Comparison of ENCODE assay signal across 9 mouse cellular contexts in genomic region chr8:70868559-70869198, GRCm38 (mm10). TPM values are rescaled to one million over a fixed set of nuclear protein-coding genes. Genes with fewer than 3 reads are reported as not detected.
A peak's percentile ranks its signal among the peaks of the same experiment; 100 is the strongest.
DNase-seq lines count a peak whose midpoint lies in the region; ATAC-seq lines count a peak whose summit lies in the region.
"Had no signal": no experiment of that assay in that cellular context is flagged by ENCODE, and none has a peak within 500 bp of the region (broad histone marks: within the 10 kb centered on the region; RNA-seq: fewer than 3 reads in every experiment).

No protein-coding gene starts in this region.

- H3K9ac ChIP-seq in hindbrain, embryonic 16.5 days (ENCODE audit: low read depth, low read length): peak overlapping the region; percentile 44; the same call in 1 of the 2 replicates
- peak overlapping the region; percentile 42; the same call in 1 of the 2 replicates for H3K9ac ChIP-seq in liver, embryonic 12.5 days

- DNase-seq in cerebellum, adult 9-10 months: peak; percentile 46
- no peak for DNase-seq in cerebellum, postnatal 36 days
- peak; percentile 61 for DNase-seq in embryo, embryonic 11.5 days (ENCODE audit: low read depth, low spot score)
- DNase-seq in thymus, postnatal 0 days (ENCODE audit: low spot score): peak; percentile 67
- DNase-seq in urinary bladder, postnatal 36 days (ENCODE audit: low spot score in 2 of 2): no peak

- 0 out of 2 replicates have a peak, but pooled peaks cover 2% of the 10 kb centered on the region for H3K36me3 ChIP-seq in hindbrain, embryonic 16.5 days (ENCODE audit: control insufficient read depth, insufficient read depth, low read length)
- peaks cover 12% of the 10 kb centered on the region for H3K36me3 ChIP-seq in liver, embryonic 12.5 days

- 0 out of 2 replicates have a peak overlapping the region, but pooled peaks have one; percentile 0 for H3K4me2 ChIP-seq in hindbrain, embryonic 16.5 days (ENCODE audit: low read length)
- peak overlapping the region; percentile 58 for H3K4me2 ChIP-seq in liver, embryonic 12.5 days

- H3K4me3 ChIP-seq in hindbrain, embryonic 16.5 days (ENCODE audit: low read length): no peak overlapping the region
- peak overlapping the region; percentile 25 for H3K4me3 ChIP-seq in liver, embryonic 12.5 days

- no peaks in the 10 kb centered on the region for H3K9me3 ChIP-seq in hindbrain, embryonic 16.5 days (ENCODE audit: control insufficient read depth, low read length)
- H3K9me3 ChIP-seq in liver, embryonic 12.5 days (replicated peaks): no peaks in the 10 kb centered on the region

- H3K27me3 ChIP-seq in hindbrain, embryonic 16.5 days (replicated peaks; ENCODE audit: control insufficient read depth, insufficient read depth, low read length): no peaks in the 10 kb centered on the region
- peaks cover 16% of the 10 kb centered on the region for H3K27me3 ChIP-seq in liver, embryonic 12.5 days (replicated peaks)

- WGBS in hindbrain, embryonic 16.5 days: 12% methylated on average over 40 of the region's 40 CpGs
- WGBS in liver, embryonic 12.5 days (ENCODE audit: insufficient replicate concordance): 37% methylated on average over 40 of the region's 40 CpGs

- no peak for ATAC-seq in hindbrain, embryonic 16.5 days
- ATAC-seq in liver, embryonic 12.5 days: 0 out of 2 replicates have a peak, but pooled peaks have one; percentile 14
- 0 out of 2 replicates have a peak, but pooled peaks have one; percentile 4 for ATAC-seq in monocyte, adult 5-6 weeks (replicated peaks; ENCODE audit: insufficient number of reproducible peaks, low FRiP score, low TSS enrichment, poor library complexity, severe bottlenecking)

- peak overlapping the region; percentile 10 for H3K27ac ChIP-seq in hindbrain, embryonic 16.5 days (ENCODE audit: low read depth, low read length)
- peak overlapping the region; percentile 34 for H3K27ac ChIP-seq in liver, embryonic 12.5 days
- H3K27ac ChIP-seq: macrophage had no signal

- H3K4me1 ChIP-seq in hindbrain, embryonic 16.5 days (ENCODE audit: control insufficient read depth, insufficient read depth, low read depth, low read length): peaks cover 42% of the 10 kb centered on the region
- H3K4me1 ChIP-seq in liver, embryonic 12.5 days: peaks cover 76% of the 10 kb centered on the region

RNA-seq across cellular contexts. Expression of gene Ccdc124, which starts 5.1 kb away (rescaled TPM):
- polyA plus RNA-seq in hindbrain, embryonic 16.5 days (2015; fragmentation: Nextera tagmentation; extraction: Ambion mirVana): 168 and 190 TPM in 2 replicates
- polyA plus RNA-seq in liver, embryonic 12.5 days (2016; fragmentation: Nextera tagmentation; extraction: Ambion mirVana): 78.8 and 81.1 TPM in 2 replicates
- 32.1 to 34.0 TPM (median 32.6 TPM) in 3 replicates for total RNA-seq in monocyte, adult 5-6 weeks (2017)
- polyA plus RNA-seq in thymus, postnatal 0 days (2015; fragmentation: Nextera tagmentation; extraction: Ambion mirVana): 93.8 and 98.6 TPM in 2 replicates

RNA-seq across cellular contexts. Expression of gene Kcnn1, which starts 5.6 kb away (rescaled TPM):
- polyA plus RNA-seq in hindbrain, embryonic 16.5 days (2015; fragmentation: Nextera tagmentation; extraction: Ambion mirVana): 16.3 and 18.5 TPM in 2 replicates
- polyA plus RNA-seq in liver, embryonic 12.5 days (2016; fragmentation: Nextera tagmentation; extraction: Ambion mirVana): 0.55 and 0.72 TPM in 2 replicates
- not detected in 3 replicates for total RNA-seq in monocyte, adult 5-6 weeks (2017)
- polyA plus RNA-seq in thymus, postnatal 0 days (2015; fragmentation: Nextera tagmentation; extraction: Ambion mirVana): 0.36 and 0.85 TPM in 2 replicates

RNA-seq across cellular contexts. Expression of gene Slc5a5, which starts 23.9 kb away (rescaled TPM):
- 2.4 and 3.1 TPM in 2 replicates for polyA plus RNA-seq in hindbrain, embryonic 16.5 days (2015; fragmentation: Nextera tagmentation; extraction: Ambion mirVana)
- polyA plus RNA-seq in liver, embryonic 12.5 days (2016; fragmentation: Nextera tagmentation; extraction: Ambion mirVana): 0.08 and 0.11 TPM in 2 replicates
- not detected in 3 replicates for total RNA-seq in monocyte, adult 5-6 weeks (2017)
- polyA plus RNA-seq in thymus, postnatal 0 days (2015; fragmentation: Nextera tagmentation; extraction: Ambion mirVana): 0.49 and 1.6 TPM in 2 replicates
- polyA plus RNA-seq: macrophage had no signal

RNA-seq across cellular contexts. Expression of gene Rpl18a, which starts 28.5 kb away (rescaled TPM):
- polyA plus RNA-seq in hindbrain, embryonic 16.5 days (2015; fragmentation: Nextera tagmentation; extraction: Ambion mirVana): 1,821 and 2,018 TPM in 2 replicates
- 3,066 and 3,170 TPM in 2 replicates for polyA plus RNA-seq in liver, embryonic 12.5 days (2016; fragmentation: Nextera tagmentation; extraction: Ambion mirVana)
- total RNA-seq in monocyte, adult 5-6 weeks (2017): 1,371 to 1,607 TPM (median 1,447 TPM) in 3 replicates
- polyA plus RNA-seq in thymus, postnatal 0 days (2015; fragmentation: Nextera tagmentation; extraction: Ambion mirVana): 6,882 and 7,160 TPM in 2 replicates

RNA-seq across cellular contexts. Expression of gene Arrdc2, which starts 29.2 kb away (rescaled TPM):
- 6.8 and 7.9 TPM in 2 replicates for polyA plus RNA-seq in hindbrain, embryonic 16.5 days (2015; fragmentation: Nextera tagmentation; extraction: Ambion mirVana)
- polyA plus RNA-seq in liver, embryonic 12.5 days (2016; fragmentation: Nextera tagmentation; extraction: Ambion mirVana): 16.1 and 17.8 TPM in 2 replicates
- 24.6 to 27.9 TPM (median 26.7 TPM) in 3 replicates for total RNA-seq in monocyte, adult 5-6 weeks (2017)
- polyA plus RNA-seq in thymus, postnatal 0 days (2015; fragmentation: Nextera tagmentation; extraction: Ambion mirVana): 11.0 and 11.4 TPM in 2 replicates

Comparison
In these comparisons a context has a peak if more than half of its experiments do, and no peak if none do; other contexts are left out.
1. DNase-seq: peak in cerebellum, adult 9-10 months (single experiment), embryo, embryonic 11.5 days (single experiment) and thymus, postnatal 0 days (single experiment); none in cerebellum, postnatal 36 days (0 of 2) and urinary bladder, postnatal 36 days (0 of 2).